Mouse (Mus musculus): ENCODE data around the gene Gcm1.
A peak's percentile ranks its signal among the peaks of the same experiment; 100 is the strongest.

Gene Gcm1

GRCm38 (mm10) chr9:78101431-78101830 is 49.7 kb downstream of the Gcm1 start:
- Histone ChIP-seq H3K36me3 (ENCODE audit: control insufficient read depth, insufficient read depth, low read length, poor library complexity, severe bottlenecking) (peaks cover 6% of the 10 kb centered on the region), H3K27me3 (ENCODE audit: control insufficient read depth, insufficient read depth, low read length, poor library complexity, severe bottlenecking) (no peaks in the 10 kb centered on the region)
- DNase-seq (ENCODE audit: low read depth, low spot score), result no peak

GRCm38 (mm10) chr9:78103965-78104560 is 52.3 kb downstream of the Gcm1 start:
- Histone ChIP-seq H3K27me3 (ENCODE audit: control insufficient read depth, insufficient read depth, low read length, poor library complexity, severe bottlenecking) (no peaks in the 10 kb centered on the region), H3K36me3 (ENCODE audit: control insufficient read depth, insufficient read depth, low read length, poor library complexity, severe bottlenecking) (0 out of 2 replicates have a peak, but pooled peaks cover 3% of the 10 kb centered on the region)
- peak; percentile 22 for DNase-seq (ENCODE audit: low read depth, low spot score)

GRCm38 (mm10) chr9:78104973-78105372 is 53.2 kb downstream of the Gcm1 start:
- DNase-seq (ENCODE audit: low read depth, low spot score), result no peak
- no peaks in the 10 kb centered on the region for H3K27me3 ChIP-seq (ENCODE audit: control insufficient read depth, insufficient read depth, low read length, poor library complexity, severe bottlenecking)
- 0 out of 2 replicates have a peak, but pooled peaks cover 3% of the 10 kb centered on the region for H3K36me3 ChIP-seq (ENCODE audit: control insufficient read depth, insufficient read depth, low read length, poor library complexity, severe bottlenecking)

GRCm38 (mm10) chr9:78105501-78105932 is 53.8 kb downstream of the Gcm1 start:
- 0 out of 2 replicates have a peak, but pooled peaks cover 3% of the 10 kb centered on the region for H3K36me3 ChIP-seq (ENCODE audit: control insufficient read depth, insufficient read depth, low read length, poor library complexity, severe bottlenecking)
- no peaks in the 10 kb centered on the region for H3K27me3 ChIP-seq (ENCODE audit: control insufficient read depth, insufficient read depth, low read length, poor library complexity, severe bottlenecking)
- DNase-seq (ENCODE audit: low read depth, low spot score), result no peak

GRCm38 (mm10) chr9:78106821-78107220 is 55.1 kb downstream of the Gcm1 start:
- H3K36me3 ChIP-seq (ENCODE audit: control insufficient read depth, insufficient read depth, low read length, poor library complexity, severe bottlenecking), result 0 out of 2 replicates have a peak, but pooled peaks cover 2% of the 10 kb centered on the region
- no peak for DNase-seq (ENCODE audit: low read depth, low spot score)
- H3K27me3 ChIP-seq (ENCODE audit: control insufficient read depth, insufficient read depth, low read length, poor library complexity, severe bottlenecking), result no peaks in the 10 kb centered on the region

- no peaks in the 10 kb centered on the region for H3K27me3 ChIP-seq (ENCODE audit: control insufficient read depth, insufficient read depth, low read length, poor library complexity, severe bottlenecking)
- H3K36me3 ChIP-seq (ENCODE audit: control insufficient read depth, insufficient read depth, low read length, poor library complexity, severe bottlenecking), result 0 out of 2 replicates have a peak, but pooled peaks cover 2% of the 10 kb centered on the region
- no peak for DNase-seq (ENCODE audit: low read depth, low spot score)
These were observed 55.8 kb downstream of the Gcm1 start for GRCm38 (mm10) chr9:78107582-78107911.

GRCm38 (mm10) chr9:78107912-78108795 is 56.4 kb downstream of the Gcm1 start:
- Histone ChIP-seq H3K27me3 (ENCODE audit: control insufficient read depth, insufficient read depth, low read length, poor library complexity, severe bottlenecking) (no peaks in the 10 kb centered on the region), H3K36me3 (ENCODE audit: control insufficient read depth, insufficient read depth, low read length, poor library complexity, severe bottlenecking) (0 out of 2 replicates have a peak, but pooled peaks cover 2% of the 10 kb centered on the region)
- DNase-seq (ENCODE audit: low read depth, low spot score), result peak; percentile 93

GRCm38 (mm10) chr9:78108796-78109239 is 57.1 kb downstream of the Gcm1 start, which contains the start of the genes Fbxo9 and Ick:
Gene Fbxo9, minus strand, starts transcription at chr9:78109065.
Gene Ick, plus strand, starts transcription at chr9:78109192.
- H3K27me3 ChIP-seq (ENCODE audit: control insufficient read depth, insufficient read depth, low read length, poor library complexity, severe bottlenecking), result no peaks in the 10 kb centered on the region
- 0 out of 2 replicates have a peak, but pooled peaks cover 2% of the 10 kb centered on the region for H3K36me3 ChIP-seq (ENCODE audit: control insufficient read depth, insufficient read depth, low read length, poor library complexity, severe bottlenecking)
- DNase-seq (ENCODE audit: low read depth, low spot score), result peak; percentile 96

GRCm38 (mm10) chr9:78109656-78110055 is 57.9 kb downstream of the Gcm1 start:
- Histone ChIP-seq H3K27me3 (ENCODE audit: control insufficient read depth, insufficient read depth, low read length, poor library complexity, severe bottlenecking) (no peaks in the 10 kb centered on the region), H3K36me3 (ENCODE audit: control insufficient read depth, insufficient read depth, low read length, poor library complexity, severe bottlenecking) (0 out of 2 replicates have a peak, but pooled peaks cover 2% of the 10 kb centered on the region)
- DNase-seq (ENCODE audit: low read depth, low spot score), result peak; percentile 53

- DNase-seq (ENCODE audit: low read depth, low spot score), result no peak
- Histone ChIP-seq H3K36me3 (ENCODE audit: control insufficient read depth, insufficient read depth, low read length, poor library complexity, severe bottlenecking) (no peaks in the 10 kb centered on the region), H3K27me3 (ENCODE audit: control insufficient read depth, insufficient read depth, low read length, poor library complexity, severe bottlenecking) (no peaks in the 10 kb centered on the region)
These were observed 59.7 kb downstream of the Gcm1 start for GRCm38 (mm10) chr9:78111456-78111855.

- Histone ChIP-seq H3K27me3 (ENCODE audit: control insufficient read depth, insufficient read depth, low read length, poor library complexity, severe bottlenecking) (no peaks in the 10 kb centered on the region), H3K36me3 (ENCODE audit: control insufficient read depth, insufficient read depth, low read length, poor library complexity, severe bottlenecking) (no peaks in the 10 kb centered on the region)
- peak; percentile 90 for DNase-seq (ENCODE audit: low read depth, low spot score)
These were observed 61.2 kb downstream of the Gcm1 start for GRCm38 (mm10) chr9:78112770-78113537.

- no peaks in the 10 kb centered on the region for H3K27me3 ChIP-seq (ENCODE audit: control insufficient read depth, insufficient read depth, low read length, poor library complexity, severe bottlenecking)
- DNase-seq (ENCODE audit: low read depth, low spot score), result no peak
- no peaks in the 10 kb centered on the region for H3K36me3 ChIP-seq (ENCODE audit: control insufficient read depth, insufficient read depth, low read length, poor library complexity, severe bottlenecking)
These were observed 61.8 kb downstream of the Gcm1 start for GRCm38 (mm10) chr9:78113538-78113885.
